Mouse (Mus musculus) B cell, adult 2 months (primary cell): ENCODE data around the gene Traf3ip2.

ENCODE experiments used
- DNase-seq, 2 experiments: peaks; one replicate each; pipeline ENCODE4 v3.0.0; 2022

The Traf3ip2 gene

DNA sequence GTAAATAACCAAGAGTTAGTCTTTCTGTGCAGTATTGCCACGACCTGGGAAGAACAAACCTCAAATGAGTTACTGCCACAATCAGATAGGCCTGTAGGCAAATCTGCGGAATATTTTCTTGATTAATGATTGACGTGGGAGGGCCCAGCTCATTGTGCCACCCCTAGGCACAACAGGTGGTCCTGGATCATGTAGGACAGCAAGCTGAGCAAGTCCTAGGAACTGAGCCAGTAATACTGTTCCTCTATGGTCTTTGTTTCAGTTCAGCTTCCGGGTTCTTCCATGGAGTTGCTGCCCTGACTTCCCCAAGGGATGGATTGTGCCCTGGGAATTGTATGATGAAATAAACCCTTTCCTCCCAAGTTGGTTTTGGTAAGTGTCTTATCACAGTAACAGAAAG, 68.3 kb downstream of the Traf3ip2 start:
- no peak for DNase-seq

- no peak for DNase-seq
Measured at GRCm38 (mm10) chr10:39682556-39682955, 69.8 kb downstream of the Traf3ip2 start.

GRCm38 (mm10) chr10:39683481-39683880, 70.7 kb downstream of the Traf3ip2 start:
- DNase-seq: no peak

GRCm38 (mm10) chr10:39686811-39687210, 74.1 kb downstream of the Traf3ip2 start:
- peak; percentile 63 to 68 for DNase-seq

- no peak for DNase-seq
Measured at GRCm38 (mm10) chr10:39687851-39688250, 75.1 kb downstream of the Traf3ip2 start.

GRCm38 (mm10) chr10:39691351-39692064, 78.8 kb downstream of the Traf3ip2 start:
- DNase-seq: no peak

DNA sequence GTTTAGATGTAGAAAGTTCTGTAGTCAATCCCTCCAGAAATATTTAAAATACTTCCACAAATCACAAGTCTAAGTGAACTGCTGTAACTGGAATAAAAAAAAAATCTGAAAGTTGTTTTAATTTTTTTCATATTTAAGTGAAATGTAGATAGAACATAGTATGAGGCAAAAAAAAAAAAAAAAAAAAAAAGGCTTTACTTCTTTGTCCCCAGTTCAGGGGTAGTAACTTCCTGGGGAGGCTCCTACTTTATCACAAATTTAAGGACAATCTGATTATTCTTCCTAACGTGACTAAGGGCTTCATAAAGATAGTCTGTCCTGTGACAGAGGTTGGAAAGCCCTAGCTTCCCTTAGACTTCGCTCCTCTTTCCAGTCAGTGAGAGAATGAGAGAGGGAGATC, 79.4 kb downstream of the Traf3ip2 start:
- DNase-seq: no peak
